Mouse (Mus musculus) heart, postnatal 0 days (tissue): Measurements from ENCODE around the gene Anapc10.
"Not testable (repeated sequence)": the region's sequence is repeated elsewhere in the genome, so short reads cannot be mapped to it uniquely, and the experiment has no call there.

Experiments
- CTCF ChIP-seq: IDR thresholded peaks from 2 replicates; pipeline ENCODE4 v1.5.1; 2016; ENCODE audit warnings: antibody characterized with exemption, control low read depth, low read depth
- EP300 ChIP-seq: IDR thresholded peaks from 2 replicates; pipeline ENCODE4 v1.6.1; 2016; ENCODE audit warnings: antibody characterized with exemption, low read depth

GRCm38 (mm10) chr8:79680083-79680482 lies 31.5 kb upstream of the Anapc10 start:
- not testable (repeated sequence) for TF ChIP-seq CTCF, EP300
